Mouse (Mus musculus) midbrain, embryonic 16.5 days (tissue): ENCODE measurements at regions not wholly inside any gene's neighbourhood (a gene's known extent, or its start where the extent isn't known, plus 50 kb on each side); places are given as distances from the start of the nearest gene placed in this dataset.

ENCODE experiments used
- ATAC-seq: fragments of 200-750 bp; cut with Nextera tagmentation; 2 replicates; pipeline ENCODE4 v1.8.0; 2017; ENCODE audit warnings: moderate TSS enrichment
- H3K27ac ChIP-seq: fragments of 300-500 bp; sonication (generic); 2 replicates; pipeline ENCODE4 v1.5.1; 2014; ENCODE audit warnings: mild to moderate bottlenecking, low read length, mixed read lengths
- H3K27me3 ChIP-seq: fragments of 300-500 bp; sonication (generic); 2 replicates; pipeline ENCODE4 v1.6.1; 2014; ENCODE audit warnings: low read depth, low read length, mixed read lengths; ENCODE audit not compliant: control insufficient read depth, insufficient read depth
- H3K36me3 ChIP-seq: fragments of 300-500 bp; sonication (generic); 2 replicates; pipeline ENCODE4 v1.6.1; 2014; ENCODE audit warnings: mild to moderate bottlenecking, low read length, moderate library complexity, mixed read lengths; ENCODE audit not compliant: control insufficient read depth, insufficient read depth
- H3K4me1 ChIP-seq: fragments of 300-500 bp; sonication (generic); 2 replicates; pipeline ENCODE4 v1.6.1; 2014; ENCODE audit warnings: mild to moderate bottlenecking, low read length, mixed read lengths; ENCODE audit not compliant: control insufficient read depth, insufficient read depth
- H3K4me2 ChIP-seq: fragments of 300-500 bp; sonication (generic); 2 replicates; pipeline ENCODE4 v1.6.1; 2014; ENCODE audit warnings: mild to moderate bottlenecking, low read length, mixed read lengths
- H3K4me3 ChIP-seq: fragments of 300-500 bp; sonication (generic); 2 replicates; pipeline ENCODE4 v1.5.1; 2014; ENCODE audit warnings: low read depth, mild to moderate bottlenecking, low read length, moderate library complexity, mixed read lengths
- H3K9ac ChIP-seq: fragments of 300-500 bp; sonication (generic); 2 replicates; pipeline ENCODE4 v1.6.1; 2014; ENCODE audit warnings: low read depth, low read length, mixed read lengths
- H3K9me3 ChIP-seq: fragments of 300-500 bp; sonication (generic); replicated peaks from 2 replicates; pipeline ENCODE4 v1.6.1; 2014; ENCODE audit warnings: mild to moderate bottlenecking, low read length, mixed read lengths; ENCODE audit not compliant: control insufficient read depth, poor library complexity, severe bottlenecking
- WGBS: fragments of 180-500 bp; shearing (Covaris S2); extraction: QIAGEN DNeasy Blood & Tissue Kit; methylation state at CpG from one replicate; pipeline ENCODE4 v1.1.7; 2014; 5-methylcytosine and 5-hydroxymethylcytosine counted together

GRCm38 (mm10) chr9:84673327-84673726 lies 639.2 kb upstream of the Gm11114 start:
- no peak overlapping the region for H3K9ac ChIP-seq
- H3K27ac ChIP-seq: no peak overlapping the region
- no peaks in the 10 kb centered on the region for H3K27me3 ChIP-seq
- no peaks in the 10 kb centered on the region for H3K36me3 ChIP-seq
- no peak overlapping the region for H3K4me3 ChIP-seq
- no peaks in the 10 kb centered on the region for H3K9me3 ChIP-seq
- H3K4me2 ChIP-seq: no peak overlapping the region
- no peak for ATAC-seq
- H3K4me1 ChIP-seq: no peaks in the 10 kb centered on the region
- 78% methylated on average over 3 of the region's 3 CpGs for WGBS

- Histone ChIP-seq H3K4me2 (no peak overlapping the region), H3K36me3 (no peaks in the 10 kb centered on the region), H3K9me3 (no peaks in the 10 kb centered on the region), H3K27ac (no peak overlapping the region), H3K4me3 (no peak overlapping the region), H3K4me1 (no peaks in the 10 kb centered on the region), H3K9ac (no peak overlapping the region), H3K27me3 (no peaks in the 10 kb centered on the region)
- WGBS: 92% methylated on average over 1 of the region's 1 CpGs
- ATAC-seq: no peak
Observed at GRCm38 (mm10) chr9:84678416-84678815, 634.2 kb upstream of the Gm11114 start.

GRCm38 (mm10) chr9:84718615-84719191 lies 593.9 kb upstream of the Gm11114 start:
- H3K9ac ChIP-seq: no peak overlapping the region
- no peaks in the 10 kb centered on the region for H3K9me3 ChIP-seq
- ATAC-seq: no peak
- H3K4me3 ChIP-seq: no peak overlapping the region
- H3K36me3 ChIP-seq: no peaks in the 10 kb centered on the region
- no peak overlapping the region for H3K27ac ChIP-seq
- no peaks in the 10 kb centered on the region for H3K4me1 ChIP-seq
- no peak overlapping the region for H3K4me2 ChIP-seq
- 92% methylated on average over 3 of the region's 3 CpGs for WGBS
- no peaks in the 10 kb centered on the region for H3K27me3 ChIP-seq

GRCm38 (mm10) chr9:84719396-84719795 lies 593.2 kb upstream of the Gm11114 start:
- Histone ChIP-seq H3K9me3 (no peaks in the 10 kb centered on the region), H3K9ac (no peak overlapping the region), H3K27ac (no peak overlapping the region), H3K4me3 (no peak overlapping the region), H3K4me1 (no peaks in the 10 kb centered on the region), H3K36me3 (no peaks in the 10 kb centered on the region), H3K4me2 (no peak overlapping the region), H3K27me3 (no peaks in the 10 kb centered on the region)
- 95% methylated on average over 3 of the region's 3 CpGs for WGBS
- no peak for ATAC-seq

GRCm38 (mm10) chr9:84720454-84720853 lies 592.1 kb upstream of the Gm11114 start:
- Histone ChIP-seq H3K36me3 (no peaks in the 10 kb centered on the region), H3K27ac (no peak overlapping the region), H3K9ac (no peak overlapping the region), H3K4me2 (no peak overlapping the region), H3K9me3 (no peaks in the 10 kb centered on the region), H3K27me3 (no peaks in the 10 kb centered on the region), H3K4me1 (no peaks in the 10 kb centered on the region), H3K4me3 (no peak overlapping the region)
- 93% methylated on average over 2 of the region's 2 CpGs for WGBS
- ATAC-seq: no peak

GRCm38 (mm10) chr9:84739266-84739665 lies 573.3 kb upstream of the Gm11114 start:
- H3K9me3 ChIP-seq: no peaks in the 10 kb centered on the region
- no peak overlapping the region for H3K4me2 ChIP-seq
- no peaks in the 10 kb centered on the region for H3K4me1 ChIP-seq
- H3K36me3 ChIP-seq: no peaks in the 10 kb centered on the region
- no peaks in the 10 kb centered on the region for H3K27me3 ChIP-seq
- no peak overlapping the region for H3K9ac ChIP-seq
- ATAC-seq: no peak
- H3K4me3 ChIP-seq: no peak overlapping the region
- H3K27ac ChIP-seq: no peak overlapping the region
- 69% methylated on average over 2 of the region's 2 CpGs for WGBS

GRCm38 (mm10) chr9:84740336-84740735 lies 572.2 kb upstream of the Gm11114 start:
- no peaks in the 10 kb centered on the region for H3K36me3 ChIP-seq
- WGBS: 78% methylated on average over 2 of the region's 2 CpGs
- H3K27me3 ChIP-seq: no peaks in the 10 kb centered on the region
- no peak overlapping the region for H3K4me3 ChIP-seq
- H3K9me3 ChIP-seq: no peaks in the 10 kb centered on the region
- ATAC-seq: no peak
- H3K4me1 ChIP-seq: no peaks in the 10 kb centered on the region
- no peak overlapping the region for H3K27ac ChIP-seq
- no peak overlapping the region for H3K4me2 ChIP-seq
- no peak overlapping the region for H3K9ac ChIP-seq

- ATAC-seq: no peak
- H3K27me3 ChIP-seq: no peaks in the 10 kb centered on the region
- H3K9ac ChIP-seq: no peak overlapping the region
- H3K4me1 ChIP-seq: no peaks in the 10 kb centered on the region
- no peaks in the 10 kb centered on the region for H3K9me3 ChIP-seq
- WGBS: 50% methylated on average over 1 of the region's 1 CpGs
- no peak overlapping the region for H3K27ac ChIP-seq
- H3K36me3 ChIP-seq: no peaks in the 10 kb centered on the region
- no peak overlapping the region for H3K4me3 ChIP-seq
- no peak overlapping the region for H3K4me2 ChIP-seq
Observed at GRCm38 (mm10) chr9:84754332-84754731, 558.2 kb upstream of the Gm11114 start.

GRCm38 (mm10) chr9:84754828-84755227 lies 557.7 kb upstream of the Gm11114 start:
- no peak for ATAC-seq
- Histone ChIP-seq H3K27me3 (no peaks in the 10 kb centered on the region), H3K9ac (no peak overlapping the region), H3K4me3 (no peak overlapping the region), H3K4me1 (no peaks in the 10 kb centered on the region), H3K9me3 (no peaks in the 10 kb centered on the region), H3K4me2 (no peak overlapping the region), H3K36me3 (no peaks in the 10 kb centered on the region), H3K27ac (no peak overlapping the region)
- WGBS: 66% methylated on average over 2 of the region's 2 CpGs
